Comparison of ENCODE assay signal across 8 mouse cellular contexts in genomic region chr15:99296213-99296612, GRCm38 (mm10). TPM values are rescaled to one million over a fixed set of nuclear protein-coding genes. Genes with fewer than 3 reads are reported as not detected.
DNase-seq lines count a peak whose midpoint lies in the region; ATAC-seq and TF ChIP-seq lines count a peak whose summit lies in the region.

No protein-coding gene starts in this region.

- peak overlapping the region; percentile 68 for H3K4me3 ChIP-seq in left cerebral cortex, adult 2 months
- H3K4me3 ChIP-seq in hindbrain, embryonic 16.5 days (ENCODE audit: low read length) = peak overlapping the region; percentile 68
- H3K4me3 ChIP-seq in neural tube, embryonic 14.5 days (ENCODE audit: low read depth, low read length) = peak overlapping the region; percentile 67

- no peak for DNase-seq in left cerebral cortex, adult 2 months (ENCODE audit: extremely low spot score in 1 of 2, low spot score in 2 of 2)
- no peak for DNase-seq in left cerebral cortex, postnatal 36 days (ENCODE audit: low spot score in 2 of 2)
- DNase-seq in cerebellum, postnatal 14 days = peak; percentile 33 to 51
- DNase-seq in right cerebral cortex, adult 18-20 months = no peak
- DNase-seq in frontal cortex, postnatal 36 days (ENCODE audit: low spot score in 2 of 2) = no peak
- DNase-seq in right cerebral cortex, postnatal 36 days (ENCODE audit: low spot score in 2 of 2) = no peak

- peak overlapping the region; percentile 85 for H3K9ac ChIP-seq in hindbrain, embryonic 16.5 days (ENCODE audit: low read depth, low read length)
- H3K9ac ChIP-seq in neural tube, embryonic 14.5 days (replicated peaks; ENCODE audit: low read depth, low read length) = no peak overlapping the region; the same call in 1 of the 2 replicates

- 37% methylated on average over 5 of the region's 5 CpGs for WGBS in hindbrain, embryonic 16.5 days
- 40% methylated on average over 5 of the region's 5 CpGs for WGBS in neural tube, embryonic 14.5 days

- no peaks in the 10 kb centered on the region for H3K27me3 ChIP-seq in hindbrain, embryonic 16.5 days (replicated peaks; ENCODE audit: control insufficient read depth, insufficient read depth, low read length)
- H3K27me3 ChIP-seq in neural tube, embryonic 14.5 days (ENCODE audit: control insufficient read depth, insufficient read depth, low read length) = no peaks in the 10 kb centered on the region

- H3K36me3 ChIP-seq in hindbrain, embryonic 16.5 days (ENCODE audit: control insufficient read depth, insufficient read depth, low read length) = no peaks in the 10 kb centered on the region
- H3K36me3 ChIP-seq in neural tube, embryonic 14.5 days (ENCODE audit: control insufficient read depth, insufficient read depth, low read length) = no peaks in the 10 kb centered on the region

- intact Hi-C loops in left cerebral cortex, adult 2 months (cut with DNase I) = loop anchor here (10.0 kb wide), 1 partner anchor 381 kb away; the partner anchor contains the start of gene Lmbr1l
- intact Hi-C loops in left cerebral cortex, postnatal 36 days (cut with DNase I) = loop anchor here (5.0 kb wide), 1 partner anchor 49 kb away; no protein-coding TSS in a partner anchor

- no peak for ATAC-seq in hindbrain, embryonic 16.5 days
- no peak for ATAC-seq in neural tube, embryonic 14.5 days (ENCODE audit: low read depth)

- H3K4me1 ChIP-seq in hindbrain, embryonic 16.5 days (ENCODE audit: control insufficient read depth, insufficient read depth, low read depth, low read length) = peaks cover 18% of the 10 kb centered on the region
- peaks cover 11% of the 10 kb centered on the region; the same call in 1 of the 2 replicates for H3K4me1 ChIP-seq in neural tube, embryonic 14.5 days (ENCODE audit: control insufficient read depth, insufficient read depth, low read length)

- peak overlapping the region; percentile 86 for H3K27ac ChIP-seq in left cerebral cortex, adult 2 months
- H3K27ac ChIP-seq in hindbrain, embryonic 16.5 days (ENCODE audit: low read depth, low read length) = peak overlapping the region; percentile 91
- no peak overlapping the region for H3K27ac ChIP-seq in neural tube, embryonic 14.5 days (ENCODE audit: low read depth, low read length)

- peak overlapping the region; percentile 70 for H3K4me2 ChIP-seq in hindbrain, embryonic 16.5 days (ENCODE audit: low read length)
- H3K4me2 ChIP-seq in neural tube, embryonic 14.5 days (ENCODE audit: low read depth, low read length) = peak overlapping the region; percentile 40

- TF ChIP-seq CTCF in left cerebral cortex, adult 2 months (IDR thresholded peaks at IDR 0.05) = no peak

- no peaks in the 10 kb centered on the region for H3K9me3 ChIP-seq in hindbrain, embryonic 16.5 days (ENCODE audit: control insufficient read depth, low read length)
- no peaks in the 10 kb centered on the region for H3K9me3 ChIP-seq in neural tube, embryonic 14.5 days (ENCODE audit: control insufficient read depth, low read length)

RNA-seq across cellular contexts. Expression of gene Fam186b, which starts 0.5 kb away (rescaled TPM):
- total RNA-seq in left cerebral cortex, adult 2 months (2021) = 1 to 10 TPM; 1.3 to 1.8 TPM
- 1 to 10 TPM; 1.7 to 1.8 TPM for total RNA-seq in left cerebral cortex, postnatal 36 days (2021)
- polyA plus RNA-seq in hindbrain, embryonic 16.5 days (2015; fragmentation: Nextera tagmentation; extraction: Ambion mirVana) = 0.85 and 1.2 TPM in 2 replicates
- 0.53 and 0.66 TPM in 2 replicates for polyA plus RNA-seq in neural tube, embryonic 14.5 days (2014; fragmentation: Nextera tagmentation; extraction: Ambion mirVana)

RNA-seq across cellular contexts. Expression of gene Prpf40b, which starts 1.3 kb away (rescaled TPM):
- total RNA-seq in left cerebral cortex, adult 2 months (2021) = 100 to 1,000 TPM; 111 to 119 TPM
- 100 to 1,000 TPM in 1 of 2 experiments, 10 to 100 TPM in 1; 88.1 to 104 TPM for total RNA-seq in left cerebral cortex, postnatal 36 days (2021)
- 114 and 117 TPM in 2 replicates for polyA plus RNA-seq in hindbrain, embryonic 16.5 days (2015; fragmentation: Nextera tagmentation; extraction: Ambion mirVana)
- 96.9 and 113 TPM in 2 replicates for polyA plus RNA-seq in neural tube, embryonic 14.5 days (2014; fragmentation: Nextera tagmentation; extraction: Ambion mirVana)

RNA-seq across cellular contexts. Expression of gene Mcrs1, which starts 44.5 kb away (rescaled TPM):
- total RNA-seq in left cerebral cortex, adult 2 months (2021) = 10 to 100 TPM; 77.3 to 81.0 TPM
- total RNA-seq in left cerebral cortex, postnatal 36 days (2021) = 10 to 100 TPM; 80.9 to 91.9 TPM
- 204 and 215 TPM in 2 replicates for polyA plus RNA-seq in hindbrain, embryonic 16.5 days (2015; fragmentation: Nextera tagmentation; extraction: Ambion mirVana)
- 202 and 213 TPM in 2 replicates for polyA plus RNA-seq in neural tube, embryonic 14.5 days (2014; fragmentation: Nextera tagmentation; extraction: Ambion mirVana)

Comparison
In these comparisons a context has a peak if more than half of its experiments do, and no peak if none do; other contexts are left out.
1. DNase-seq: peak in cerebellum, postnatal 14 days (2 of 2); none in left cerebral cortex, adult 2 months (0 of 2), left cerebral cortex, postnatal 36 days (0 of 2), right cerebral cortex, adult 18-20 months (single experiment), frontal cortex, postnatal 36 days (0 of 2) and right cerebral cortex, postnatal 36 days (0 of 2).
2. Peak in every context shown above with its lines, with median percentiles within 50 percentile points of each other: H3K4me3 ChIP-seq.